10 mouse cellular contexts compared by ENCODE assay signal in the genomic region with DNA sequence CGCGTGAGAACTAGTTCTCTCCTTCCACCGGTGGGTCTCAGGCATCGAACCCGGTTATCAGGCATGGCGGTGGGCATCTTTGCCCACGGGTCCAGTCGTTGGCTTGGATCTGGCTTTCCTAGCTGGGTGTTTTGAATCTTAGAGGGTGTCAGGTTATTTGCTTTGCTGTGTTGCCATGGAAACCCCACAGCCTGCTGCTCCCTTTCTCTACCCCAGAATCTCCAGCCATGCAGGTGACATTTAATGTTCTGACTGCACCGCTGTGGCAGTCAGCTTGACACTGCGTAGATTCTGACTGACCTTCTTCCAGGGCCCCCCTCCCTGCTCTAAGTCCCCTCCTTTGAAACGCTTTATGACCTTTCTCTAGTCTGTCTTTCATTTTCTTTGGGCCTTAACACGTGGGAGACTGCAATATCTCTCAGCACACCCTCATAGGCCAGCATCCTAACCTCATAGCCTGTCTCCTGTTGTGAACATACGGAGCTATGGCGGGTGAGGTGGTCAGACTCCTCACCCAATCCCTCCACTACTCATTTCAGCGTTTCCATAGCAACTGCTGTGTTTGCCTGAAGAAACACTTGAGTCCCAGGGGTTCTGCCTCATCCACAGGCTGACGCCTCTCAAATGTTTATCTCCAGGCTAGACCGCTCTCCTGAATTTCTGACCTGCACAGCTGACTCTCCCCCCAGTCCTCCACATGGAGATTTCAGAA. TPM values are rescaled to one million over a fixed set of nuclear protein-coding genes. Genes with fewer than 3 reads are reported as not detected.
DNase-seq lines count a peak whose midpoint lies in the region; ATAC-seq lines count a peak whose summit lies in the region.
"Had no signal": no experiment of that assay in that cellular context is flagged by ENCODE, and none has a peak within 500 bp of the region (broad histone marks: within the 10 kb centered on the region; RNA-seq: fewer than 3 reads in every experiment).

No protein-coding gene starts in this region.

- DNase-seq in midbrain, embryonic 11.5 days (ENCODE audit: low spot score, missing footprints): no peak
- no peak for DNase-seq in midbrain, embryonic 10.5 days (ENCODE audit: low spot score)
- DNase-seq in left cerebral cortex, postnatal 25 days (ENCODE audit: low spot score in 2 of 2): peak; percentile 35 to 39
- peak; percentile 8 for DNase-seq in right cerebral cortex, postnatal 4 days
- DNase-seq in ovary, postnatal 10 days (ENCODE audit: low spot score): no peak
- DNase-seq in adrenal gland, postnatal 25 days: no peak
- DNase-seq: cerebellum, adult 9-10 months; thymus, postnatal 36 days had no signal

- ATAC-seq in midbrain, embryonic 11.5 days (ENCODE audit: low FRiP score): peak; percentile 48; the same call in 1 of the 2 replicates
- ATAC-seq in forebrain, embryonic 16.5 days: peak; percentile 58

- H3K27me3 ChIP-seq in midbrain, embryonic 11.5 days (ENCODE audit: control insufficient read depth, insufficient read depth, low read length): no peaks in the 10 kb centered on the region
- H3K27me3 ChIP-seq in midbrain, embryonic 10.5 days (ENCODE audit: low read depth, poor library complexity, severe bottlenecking): no peaks in the 10 kb centered on the region
- no peaks in the 10 kb centered on the region for H3K27me3 ChIP-seq in forebrain, embryonic 16.5 days (replicated peaks; ENCODE audit: control insufficient read depth, insufficient read depth, low read length)

- no peaks in the 10 kb centered on the region for H3K9me3 ChIP-seq in midbrain, embryonic 11.5 days (ENCODE audit: control insufficient read depth, low read length)
- H3K9me3 ChIP-seq in midbrain, embryonic 10.5 days (replicated peaks): no peaks in the 10 kb centered on the region
- H3K9me3 ChIP-seq in forebrain, embryonic 16.5 days (ENCODE audit: control insufficient read depth, low read length): no peaks in the 10 kb centered on the region
- H3K9me3 ChIP-seq: kidney, embryonic 15.5 days had no signal

- H3K27ac ChIP-seq in midbrain, embryonic 11.5 days (ENCODE audit: low read depth, low read length): no peak overlapping the region
- H3K27ac ChIP-seq in midbrain, embryonic 10.5 days (replicated peaks): no peak overlapping the region; the same call in 1 of the 2 replicates
- H3K27ac ChIP-seq in forebrain, embryonic 16.5 days (ENCODE audit: low read length): peak overlapping the region; percentile 29; the same call in 1 of the 2 replicates
- H3K27ac ChIP-seq: kidney, embryonic 15.5 days had no signal

- H3K36me3 ChIP-seq in midbrain, embryonic 11.5 days (ENCODE audit: control insufficient read depth, insufficient read depth, low read length): no peaks in the 10 kb centered on the region
- no peaks in the 10 kb centered on the region for H3K36me3 ChIP-seq in midbrain, embryonic 10.5 days
- H3K36me3 ChIP-seq in forebrain, embryonic 16.5 days (ENCODE audit: control insufficient read depth, insufficient read depth): no peaks in the 10 kb centered on the region
- H3K36me3 ChIP-seq: kidney, embryonic 15.5 days had no signal

- 60% methylated on average over 17 of the region's 17 CpGs for WGBS in midbrain, embryonic 11.5 days
- WGBS in midbrain, embryonic 10.5 days: 67% methylated on average over 17 of the region's 17 CpGs
- 57% methylated on average over 17 of the region's 17 CpGs for WGBS in forebrain, embryonic 16.5 days

- no peak overlapping the region for H3K9ac ChIP-seq in midbrain, embryonic 11.5 days (ENCODE audit: low read length)
- H3K9ac ChIP-seq in forebrain, embryonic 16.5 days (replicated peaks; ENCODE audit: low read depth, low read length): no peak overlapping the region
- H3K9ac ChIP-seq: kidney, embryonic 15.5 days had no signal

- intact Hi-C loops in left cerebral cortex, postnatal 25 days (cut with DNase I): no loop called here

- no peak overlapping the region for H3K4me3 ChIP-seq in midbrain, embryonic 11.5 days (ENCODE audit: low read depth, low read length)
- H3K4me3 ChIP-seq in midbrain, embryonic 10.5 days: no peak overlapping the region
- no peak overlapping the region for H3K4me3 ChIP-seq in forebrain, embryonic 16.5 days (replicated peaks; ENCODE audit: low read length)
- H3K4me3 ChIP-seq: kidney, embryonic 15.5 days had no signal

- no peak overlapping the region for H3K4me2 ChIP-seq in midbrain, embryonic 11.5 days
- H3K4me2 ChIP-seq in forebrain, embryonic 16.5 days (ENCODE audit: low read length): no peak overlapping the region
- H3K4me2 ChIP-seq: kidney, embryonic 15.5 days had no signal

- H3K4me1 ChIP-seq in midbrain, embryonic 11.5 days (ENCODE audit: control insufficient read depth, insufficient read depth, low read length): no peaks in the 10 kb centered on the region
- peaks cover 10% of the 10 kb centered on the region for H3K4me1 ChIP-seq in midbrain, embryonic 10.5 days
- peaks cover 8% of the 10 kb centered on the region; the same call in 1 of the 2 replicates for H3K4me1 ChIP-seq in forebrain, embryonic 16.5 days (replicated peaks; ENCODE audit: control insufficient read depth, insufficient read depth, low read length)

RNA-seq across cellular contexts. Expression of a gene that starts 16.2 kb away (rescaled TPM):
- not detected in 2 replicates for polyA plus RNA-seq in midbrain, embryonic 11.5 days (2014; fragmentation: Nextera tagmentation; extraction: Ambion mirVana)
- not detected in 2 replicates for polyA plus RNA-seq in midbrain, embryonic 10.5 days (2016; fragmentation: Nextera tagmentation; extraction: Ambion mirVana)
- polyA plus RNA-seq in forebrain, embryonic 16.5 days (2015; fragmentation: Nextera tagmentation; extraction: Ambion mirVana): 0.14 TPM in 1 of 2 replicates, not detected in the other
- not detected for total RNA-seq in left cerebral cortex, postnatal 25 days (2021)
- total RNA-seq in adrenal gland, postnatal 25 days (2021): 6.9 TPM in 1 of 2 replicates, not detected in the other
- polyA plus RNA-seq: kidney, embryonic 15.5 days had no signal

RNA-seq across cellular contexts. Expression of a gene that starts 33.1 kb away (rescaled TPM):
- not detected in 2 replicates for polyA plus RNA-seq in midbrain, embryonic 11.5 days (2014; fragmentation: Nextera tagmentation; extraction: Ambion mirVana)
- 0.06 TPM in 1 of 2 replicates, not detected in the other for polyA plus RNA-seq in midbrain, embryonic 10.5 days (2016; fragmentation: Nextera tagmentation; extraction: Ambion mirVana)
- not detected in 2 replicates for polyA plus RNA-seq in forebrain, embryonic 16.5 days (2015; fragmentation: Nextera tagmentation; extraction: Ambion mirVana)
- total RNA-seq in left cerebral cortex, postnatal 25 days (2021): under 1 TPM in 1 of 2 experiments, not detected in 1; 0.30 TPM
- 0.27 and 0.62 TPM in 2 replicates for total RNA-seq in adrenal gland, postnatal 25 days (2021)

RNA-seq across cellular contexts. Expression of a gene that starts 44.5 kb away (rescaled TPM):
- 0.25 and 0.37 TPM in 2 replicates for polyA plus RNA-seq in midbrain, embryonic 11.5 days (2014; fragmentation: Nextera tagmentation; extraction: Ambion mirVana)
- 0.31 and 0.56 TPM in 2 replicates for polyA plus RNA-seq in midbrain, embryonic 10.5 days (2016; fragmentation: Nextera tagmentation; extraction: Ambion mirVana)
- 1.1 and 2.4 TPM in 2 replicates for polyA plus RNA-seq in forebrain, embryonic 16.5 days (2015; fragmentation: Nextera tagmentation; extraction: Ambion mirVana)
- total RNA-seq in left cerebral cortex, postnatal 25 days (2021): not detected
- total RNA-seq in adrenal gland, postnatal 25 days (2021): not detected in 2 replicates

Comparison
In these comparisons a context has a peak if more than half of its experiments do, and no peak if none do; other contexts are left out.
1. DNase-seq: peak in left cerebral cortex, postnatal 25 days (2 of 2) and right cerebral cortex, postnatal 4 days (single experiment); none in midbrain, embryonic 11.5 days (single experiment), midbrain, embryonic 10.5 days (single experiment), ovary, postnatal 10 days (single experiment) and adrenal gland, postnatal 25 days (single experiment).